Mouse (Mus musculus) gastrocnemius, adult 18-20 months (tissue): ENCODE results near the gene Gm20431. TPM values are rescaled to one million over a fixed set of nuclear protein-coding genes. Genes with fewer than 3 reads are reported as not detected.

Experiments
- DNase-seq: peaks from one replicate; pipeline ENCODE4 v3.0.0; 2021; ENCODE audit warnings: low spot score
- long read RNA-seq, 2 experiments: library from polyadenylated mRNA; stranded (forward); transcript quantifications; one replicate each; pipeline ENCODE4 v2.0.0; 2021
- total RNA-seq, 2 experiments: library from RNA; stranded (reverse); gene quantifications; 2 replicates each; pipeline ENCODE4 v1.2.3; 2021

The Gm20431 gene
- 1 to 10 TPM; 8.0 to 9.4 TPM for total RNA-seq
- long read RNA-seq, experiment 1, result 0 reads
- long read RNA-seq, experiment 2, partial matches to known transcripts, result 4 of 8 reads
- long read RNA-seq, experiment 2, other reads (novel, unspliced or antisense), result 4 of 8 reads

DNA sequence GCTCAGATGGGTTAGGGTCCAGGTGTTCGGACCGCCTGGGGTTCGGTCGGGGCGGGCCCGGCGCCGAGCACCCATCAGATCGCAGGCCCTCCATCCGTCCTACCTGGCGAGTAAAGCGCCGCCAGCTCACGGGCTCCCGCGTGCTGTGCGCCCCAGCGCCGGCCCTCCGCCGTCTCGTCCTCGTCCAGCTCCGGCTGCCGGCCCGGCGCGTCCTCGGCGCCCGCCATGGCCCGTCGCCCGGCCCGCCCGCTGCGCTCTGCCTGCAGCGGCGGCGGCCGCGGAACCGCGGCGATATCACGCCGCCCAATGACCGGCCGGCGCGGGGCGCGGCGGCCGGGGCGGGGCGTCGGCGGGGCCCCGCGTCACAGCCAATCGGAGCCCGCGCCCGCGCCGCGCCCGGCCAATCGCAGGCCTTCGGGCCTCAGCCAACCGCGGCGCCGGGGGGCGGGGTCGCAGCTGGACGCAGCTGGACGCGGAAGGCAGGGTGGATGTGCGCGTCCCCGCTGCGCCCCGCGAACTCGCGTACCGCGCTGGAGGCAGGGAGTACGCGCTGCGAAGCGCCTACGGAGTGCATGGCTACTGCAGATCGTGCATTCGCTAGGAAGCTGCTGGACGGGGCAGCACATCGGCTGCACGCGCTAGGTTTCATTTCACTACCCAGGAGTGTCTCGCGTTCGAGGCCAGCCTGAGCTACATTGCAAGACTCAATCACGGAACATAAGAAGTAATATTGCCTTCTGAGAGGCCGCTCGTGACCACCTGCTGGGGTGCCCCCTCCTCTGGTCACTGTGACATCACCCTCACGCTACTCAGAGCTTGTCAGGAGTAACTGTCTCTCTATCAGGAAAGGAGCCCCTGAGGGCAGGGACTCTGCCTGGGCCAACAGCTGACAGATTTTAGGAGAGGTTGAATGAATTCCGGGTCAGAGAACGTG, at the start of gene Gm20431:
Gene Gm20431 (minus strand): TSS at position 227 of the 934 bp plus-strand sequence.
- peak; percentile 92 for DNase-seq

DNA sequence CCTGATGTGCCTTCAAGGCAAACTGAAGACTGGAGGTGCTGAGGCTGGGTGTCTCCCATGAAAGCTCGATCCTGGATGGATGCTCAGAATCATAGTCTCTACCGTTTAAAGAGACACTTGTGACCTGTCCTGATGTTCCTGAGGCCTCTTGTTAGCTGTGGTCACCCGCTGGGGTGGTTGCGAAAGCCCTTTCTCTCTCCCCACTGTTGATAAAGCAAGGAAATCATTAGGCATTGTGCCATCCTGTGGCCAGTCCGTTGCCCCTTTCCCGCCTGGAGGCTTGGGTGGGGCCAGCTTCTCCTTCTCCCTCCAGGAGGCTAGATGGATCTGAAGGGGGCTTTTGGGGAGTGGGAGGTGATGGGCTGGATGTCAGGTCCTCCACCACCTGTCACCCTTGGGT, 49.3 kb upstream of the Gm20431 start:
- no peak for DNase-seq

DNA sequence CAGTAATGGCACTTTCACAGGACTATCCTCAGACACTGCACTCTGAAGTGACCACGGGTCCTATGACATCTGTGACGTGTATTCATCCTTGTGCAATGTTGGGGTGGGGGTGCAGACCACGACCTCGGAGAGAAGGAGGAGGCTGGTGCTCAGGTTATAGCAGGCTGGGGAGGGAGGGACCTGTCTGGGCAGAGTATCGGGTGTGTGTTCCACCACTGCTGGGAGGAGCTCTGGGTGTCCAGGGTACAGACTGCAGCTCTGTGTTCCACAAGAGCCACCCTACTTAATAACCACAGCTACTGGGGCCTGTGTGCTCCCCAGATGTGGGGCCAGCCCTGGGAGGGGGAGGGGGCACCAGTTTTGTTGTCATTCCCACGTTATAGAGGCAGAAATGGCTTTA, 48.7 kb upstream of the Gm20431 start:
- no peak for DNase-seq

DNA sequence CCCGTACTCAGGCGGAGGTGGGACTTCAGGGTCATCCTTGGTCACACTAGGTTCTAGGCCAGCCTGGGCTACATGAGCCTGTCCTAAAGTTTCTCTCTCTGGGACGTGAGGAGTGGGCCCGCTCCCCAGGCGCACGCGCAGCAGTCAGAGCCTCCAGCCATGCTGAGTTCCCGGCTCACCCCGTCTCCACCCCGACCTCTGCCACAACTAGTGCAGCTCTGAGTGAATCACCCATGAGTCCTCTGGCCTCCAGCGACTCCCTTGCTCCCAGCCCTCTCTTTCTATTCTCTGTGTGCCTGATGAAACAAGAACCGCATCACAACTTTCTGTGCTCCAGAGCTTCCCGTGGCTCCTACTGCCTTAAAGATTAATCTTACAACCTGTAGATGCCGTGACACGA, 47.1 kb upstream of the Gm20431 start:
- no peak for DNase-seq

DNA sequence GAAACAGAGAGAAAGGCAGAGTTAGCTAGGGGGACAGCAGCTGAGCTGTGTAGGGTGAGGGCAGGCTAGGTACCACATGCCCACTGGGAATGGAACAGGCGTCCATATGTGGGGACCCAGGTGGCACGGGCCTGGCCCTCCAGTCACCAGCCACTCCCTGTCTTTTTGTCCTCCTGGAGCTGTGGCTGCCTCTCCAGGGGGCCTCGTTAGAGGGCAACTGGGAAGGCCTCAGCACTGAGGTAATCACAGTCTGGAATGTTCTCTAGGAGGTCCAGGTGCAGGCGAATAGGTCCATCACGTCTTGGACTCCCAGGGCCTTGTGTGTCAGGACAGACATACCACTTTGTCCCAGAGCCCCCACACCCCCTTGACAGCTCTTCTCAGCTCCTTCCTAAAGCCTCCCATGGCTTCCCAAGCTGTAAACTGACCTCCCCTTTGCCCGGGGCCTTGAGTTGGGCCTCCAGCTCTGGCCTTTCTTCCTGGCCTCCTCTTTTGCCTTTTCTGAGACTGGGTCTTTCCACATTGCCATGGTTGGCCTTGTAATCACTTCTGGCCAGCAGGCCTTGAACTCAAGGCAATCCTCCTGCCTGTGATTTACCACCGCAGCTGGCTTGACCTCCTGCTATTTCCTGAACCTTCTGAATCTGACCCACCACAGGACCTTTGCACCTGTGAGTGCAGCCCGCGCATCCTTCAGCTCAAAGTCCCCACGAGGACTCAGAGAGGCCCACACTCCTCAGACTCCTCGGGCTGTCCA, 45.1 kb upstream of the Gm20431 start:
- no peak for DNase-seq

DNA sequence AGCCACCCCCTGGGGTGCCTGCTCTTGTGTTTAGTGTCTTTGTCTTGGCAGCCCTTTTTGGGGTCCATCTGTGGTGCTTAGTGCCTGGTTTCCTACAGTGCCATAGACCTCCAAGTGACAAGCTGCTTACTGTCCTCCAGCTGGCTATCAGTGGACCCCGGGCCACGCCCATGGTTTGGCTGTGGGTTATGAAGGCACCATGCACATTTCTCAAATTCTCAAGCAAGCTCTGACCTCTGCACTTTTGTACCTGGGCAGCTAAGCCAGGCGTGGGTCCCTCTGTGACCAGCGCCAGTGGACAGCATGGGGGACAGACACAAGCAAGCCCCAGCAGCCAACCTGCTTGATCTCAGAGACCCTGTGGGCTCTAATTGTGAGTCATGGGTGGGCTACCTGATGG, 43.1 kb upstream of the Gm20431 start:
- DNase-seq, result no peak

DNA sequence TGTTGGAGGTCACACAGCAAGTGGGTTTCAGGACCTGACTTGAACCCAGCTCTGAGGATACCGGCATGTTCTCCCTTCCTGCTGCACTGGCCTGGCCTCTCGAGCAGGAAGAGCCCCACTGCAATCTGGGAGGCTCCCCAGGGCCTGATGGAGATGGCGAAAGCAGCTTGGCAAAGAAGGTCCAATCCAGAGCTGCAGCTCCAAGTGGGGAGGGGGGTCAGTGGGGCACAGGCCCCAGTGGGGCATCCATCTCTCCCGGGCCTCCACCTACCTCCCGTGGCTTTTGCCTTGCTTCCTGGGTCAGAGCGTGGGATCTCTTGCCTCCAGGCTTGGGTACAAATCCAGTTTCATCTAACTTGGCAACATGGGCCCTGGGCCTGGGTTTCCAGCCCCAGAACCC, 40.8 kb upstream of the Gm20431 start:
- DNase-seq, result no peak

DNA sequence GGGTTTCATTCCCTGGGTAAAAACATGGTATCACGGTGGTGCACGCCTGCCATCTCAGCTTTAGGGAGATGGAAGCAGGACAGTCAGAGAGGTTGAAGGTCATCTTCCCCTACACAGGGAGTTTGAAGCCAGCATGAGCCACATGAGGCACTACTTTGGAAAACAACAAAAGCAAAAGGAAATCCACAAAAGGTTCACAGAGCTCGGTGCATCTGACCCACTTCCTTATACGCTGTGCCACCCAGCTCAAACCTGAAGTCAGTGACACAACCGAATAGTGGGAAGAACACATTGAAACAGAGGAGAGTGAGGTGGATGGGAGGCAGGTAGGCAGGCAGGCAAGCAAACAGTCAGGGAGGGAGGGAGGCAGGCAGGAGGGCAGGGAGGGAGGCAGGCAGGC, 40.2 kb upstream of the Gm20431 start:
- DNase-seq, result no peak

DNA sequence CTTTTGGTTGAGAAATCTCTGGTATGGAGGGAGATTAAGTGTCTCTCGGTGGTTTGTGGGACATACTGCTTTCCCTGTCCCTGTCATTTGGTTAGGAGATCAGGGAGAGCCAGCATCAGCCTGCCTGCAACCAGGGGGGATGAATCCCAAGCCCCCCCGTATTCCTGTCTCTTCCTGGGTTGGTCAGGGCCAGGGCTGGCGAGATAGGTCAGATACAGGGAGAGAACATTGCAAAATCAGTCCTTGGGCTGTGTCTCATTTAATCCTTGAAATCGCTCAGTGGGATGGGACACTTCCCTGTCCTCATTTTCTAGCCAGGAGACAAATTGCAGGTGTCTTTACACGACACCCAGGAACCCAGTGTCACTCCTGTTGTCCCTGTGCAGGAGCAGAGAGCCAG, 38.7 kb upstream of the Gm20431 start:
- DNase-seq, result no peak

DNA sequence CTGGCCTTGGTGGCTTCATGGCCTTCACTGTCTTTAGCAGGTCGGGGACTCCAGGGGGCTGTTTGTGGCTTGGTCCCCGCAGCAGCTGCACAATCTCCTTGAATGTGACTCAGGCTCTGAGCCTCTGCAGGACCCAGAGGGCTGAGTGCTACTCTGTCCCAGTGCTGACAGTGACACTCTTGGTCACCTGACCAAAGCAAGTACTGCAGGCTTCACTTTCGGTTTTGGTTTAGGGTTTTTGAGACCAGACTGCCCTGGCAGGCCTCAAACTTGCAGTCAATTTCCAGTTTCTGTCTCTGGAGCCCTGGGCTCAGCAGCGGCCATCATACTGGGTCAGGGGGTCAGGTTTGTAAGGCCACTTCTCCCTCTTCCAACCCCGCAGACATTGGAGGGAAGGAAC, 36.6 kb upstream of the Gm20431 start:
- peak; percentile 71 for DNase-seq

DNA sequence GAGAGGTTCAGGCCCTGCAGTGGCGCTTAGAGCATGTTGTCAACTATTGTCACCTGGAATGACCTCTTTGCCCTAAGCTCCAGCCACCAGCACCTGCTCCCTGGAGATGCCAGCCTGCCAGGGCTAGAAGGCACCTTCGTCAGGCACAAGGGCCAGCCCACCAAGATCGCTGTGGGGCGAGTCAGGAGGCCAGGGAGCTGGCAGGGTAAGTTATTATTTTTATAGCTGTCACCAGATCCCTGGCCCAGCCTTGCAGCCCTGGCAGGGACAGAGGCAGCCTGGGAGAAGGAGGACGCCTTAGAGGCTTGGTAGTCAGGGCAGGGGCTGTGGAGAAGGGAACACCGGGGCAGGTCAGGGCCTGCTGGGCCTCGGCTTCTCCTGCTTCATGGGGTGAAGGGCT, 34.8 kb upstream of the Gm20431 start:
- peak; percentile 88 for DNase-seq

DNA sequence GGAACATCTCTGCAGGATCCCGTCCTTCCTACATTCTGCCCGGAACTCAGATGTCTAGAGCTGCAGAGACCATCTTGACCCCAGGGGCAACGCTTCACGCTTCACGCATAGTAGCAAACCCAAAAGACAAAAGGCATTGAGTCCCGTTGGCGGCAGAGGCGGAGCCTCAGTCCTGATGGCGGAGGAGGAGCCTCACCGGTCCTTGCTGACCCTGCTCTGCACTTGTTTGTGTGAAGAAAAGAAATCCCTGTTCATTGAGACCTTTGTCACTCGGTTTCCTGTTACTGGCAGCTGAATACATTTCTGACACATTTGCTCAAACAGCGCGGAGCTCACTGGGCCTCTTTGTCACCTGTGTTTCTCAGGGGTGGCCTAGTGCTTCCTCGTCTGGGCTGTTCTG, 34.2 kb upstream of the Gm20431 start:
- DNase-seq, result no peak

DNA sequence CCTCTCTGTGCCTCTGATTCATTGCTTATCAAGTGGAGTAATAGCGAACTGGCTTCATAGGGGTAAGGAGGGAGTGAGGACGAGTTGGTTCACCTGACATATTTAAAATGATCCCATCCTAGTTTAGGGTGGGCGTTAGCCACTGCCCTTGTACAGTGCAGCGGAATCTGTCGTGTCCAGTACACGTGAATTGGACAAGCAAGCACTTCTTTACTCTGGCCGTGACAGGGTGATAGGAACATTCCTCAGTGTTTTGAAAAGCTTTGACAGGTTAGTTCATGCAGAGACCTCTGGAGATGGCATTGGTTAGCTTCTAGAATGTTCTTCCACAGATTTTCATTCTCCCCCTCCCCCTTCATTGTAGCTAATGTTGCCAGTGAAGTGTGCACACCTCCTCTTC, 33.7 kb upstream of the Gm20431 start:
- DNase-seq, result no peak

DNA sequence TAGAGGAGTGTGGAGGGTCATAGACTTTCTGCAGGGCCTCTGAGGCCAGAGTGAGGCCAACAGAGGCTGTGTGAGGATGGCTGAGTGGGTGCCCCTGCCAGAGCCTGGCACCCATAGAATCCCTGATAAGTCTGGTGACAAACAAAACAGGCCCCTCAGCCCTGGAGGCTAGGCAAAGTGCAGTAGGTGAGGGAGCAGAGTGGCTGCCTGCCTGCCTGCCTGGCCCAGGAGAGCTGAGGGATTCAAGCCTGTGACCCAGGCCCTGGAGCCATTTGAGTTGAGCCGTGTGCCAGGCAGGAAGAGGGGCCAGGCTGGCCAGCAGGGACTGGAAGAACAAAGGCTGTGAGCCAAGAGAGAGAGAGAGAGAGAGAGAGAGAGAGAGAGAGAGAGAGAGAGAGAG, 32.9 kb upstream of the Gm20431 start:
- no peak for DNase-seq

DNA sequence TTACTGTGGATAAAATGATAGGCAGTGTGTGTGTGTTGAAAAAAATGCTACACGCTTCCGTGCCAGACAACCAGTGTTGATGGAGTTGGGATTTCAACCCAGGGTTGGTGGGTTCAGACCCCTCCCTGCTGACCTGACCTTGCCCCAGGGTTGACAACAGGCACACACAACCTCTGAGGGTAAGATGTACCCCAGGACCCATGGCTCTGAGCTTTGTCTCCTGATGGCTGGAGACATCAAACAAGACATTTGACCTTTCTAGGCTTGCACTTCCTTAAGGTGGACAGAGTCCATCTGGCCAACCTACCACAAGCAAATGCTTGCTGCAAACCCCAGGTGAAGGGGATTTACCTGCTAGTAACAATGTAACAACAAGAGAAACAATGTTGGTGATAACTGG, 32.2 kb upstream of the Gm20431 start:
- no peak for DNase-seq

DNA sequence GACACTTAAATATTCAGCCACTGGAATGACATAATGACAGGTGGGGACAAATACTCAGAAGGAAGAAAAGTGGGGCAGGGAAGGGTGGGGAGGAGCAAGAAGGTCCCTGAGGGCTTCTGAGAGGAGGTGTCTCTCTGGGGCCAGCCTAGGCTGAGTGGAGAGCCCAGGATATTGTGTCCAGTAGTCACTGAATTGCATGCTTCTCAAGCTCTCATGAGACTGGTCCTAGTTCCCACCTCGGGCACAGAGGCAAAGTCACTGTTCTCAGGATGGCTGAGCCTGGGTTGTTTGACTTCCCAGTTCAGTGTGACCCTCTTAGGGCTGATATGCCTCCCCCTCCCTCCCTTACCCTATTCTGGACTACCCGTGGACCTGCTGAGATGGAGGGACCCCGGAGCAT, 31.5 kb upstream of the Gm20431 start:
- no peak for DNase-seq

DNA sequence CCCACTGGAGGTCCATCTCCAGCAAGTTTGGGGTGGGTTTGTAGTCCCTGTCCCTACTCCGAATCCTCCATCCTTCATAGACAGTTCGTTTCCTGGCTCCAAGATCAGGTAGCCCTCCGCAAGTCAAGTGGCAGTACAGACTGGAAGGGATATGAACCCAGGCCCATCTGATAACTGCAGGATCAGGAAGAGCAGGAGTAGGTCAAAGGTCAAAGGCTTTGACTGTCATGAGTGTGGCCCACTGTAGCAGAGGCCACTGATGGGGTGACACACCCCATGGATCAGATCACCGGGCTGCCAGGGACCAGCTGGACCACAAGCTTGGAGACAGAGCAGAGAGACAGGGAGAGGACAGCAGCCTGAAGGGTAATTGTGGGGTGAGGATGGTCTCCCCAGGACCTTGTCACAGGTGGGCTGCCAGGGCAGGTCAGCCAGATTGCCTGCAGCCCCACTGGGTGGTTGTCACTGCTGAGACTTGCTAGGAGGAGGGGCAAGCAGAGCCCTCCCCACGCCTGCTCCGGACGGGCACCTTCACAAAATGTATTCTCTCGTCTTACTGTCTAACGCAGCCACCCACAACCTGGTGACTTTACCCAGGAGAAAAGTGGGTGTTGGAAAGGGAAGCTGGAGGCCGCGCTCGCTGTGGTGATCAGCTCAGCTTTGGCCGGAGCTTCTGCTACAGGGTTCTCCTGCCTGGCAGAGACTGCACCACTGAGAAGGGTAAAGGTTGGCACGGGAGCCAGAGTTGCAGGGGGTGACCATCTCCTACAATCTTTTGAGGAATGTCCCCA, 30.8 kb upstream of the Gm20431 start:
- DNase-seq, result peak; percentile 27

DNA sequence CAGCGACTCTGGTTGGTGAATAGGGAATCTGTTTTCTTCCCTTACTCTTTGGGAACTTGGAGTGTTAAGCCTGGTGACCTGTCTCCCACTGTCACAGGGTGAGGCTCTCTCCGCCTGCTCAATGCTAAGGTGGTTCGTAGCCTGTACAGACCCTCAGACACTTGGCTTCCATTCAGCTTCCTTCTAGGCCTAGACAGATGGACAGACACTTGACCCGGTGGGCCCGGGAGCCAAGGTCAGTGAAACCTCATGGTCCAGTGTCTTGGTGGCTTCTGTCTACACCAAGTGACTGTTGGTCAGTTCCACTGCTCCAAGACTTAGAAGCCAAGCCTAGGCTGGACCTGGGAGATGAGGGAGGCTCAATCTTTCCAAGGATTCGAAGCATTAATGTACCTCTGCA, 30.1 kb upstream of the Gm20431 start:
- DNase-seq, result peak; percentile 49

DNA sequence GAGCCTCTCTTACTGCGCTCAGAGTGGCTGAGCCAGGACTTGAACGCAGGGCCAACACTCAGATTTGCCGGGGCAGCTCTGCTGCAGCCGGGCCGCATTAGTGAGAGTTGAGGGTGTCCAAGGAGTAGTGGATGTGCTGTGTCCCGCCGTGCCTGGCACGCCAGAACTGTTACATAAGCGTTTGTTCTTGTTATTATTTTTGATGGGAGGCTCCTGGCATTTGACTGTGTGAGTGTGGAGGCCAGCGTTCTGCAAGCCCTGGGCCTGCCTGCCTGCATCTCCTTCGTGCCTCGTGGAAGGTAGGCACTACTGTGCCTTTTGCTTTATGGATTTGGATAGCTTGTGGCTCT, 29.6 kb upstream of the Gm20431 start:
- peak; percentile 79 for DNase-seq

DNA sequence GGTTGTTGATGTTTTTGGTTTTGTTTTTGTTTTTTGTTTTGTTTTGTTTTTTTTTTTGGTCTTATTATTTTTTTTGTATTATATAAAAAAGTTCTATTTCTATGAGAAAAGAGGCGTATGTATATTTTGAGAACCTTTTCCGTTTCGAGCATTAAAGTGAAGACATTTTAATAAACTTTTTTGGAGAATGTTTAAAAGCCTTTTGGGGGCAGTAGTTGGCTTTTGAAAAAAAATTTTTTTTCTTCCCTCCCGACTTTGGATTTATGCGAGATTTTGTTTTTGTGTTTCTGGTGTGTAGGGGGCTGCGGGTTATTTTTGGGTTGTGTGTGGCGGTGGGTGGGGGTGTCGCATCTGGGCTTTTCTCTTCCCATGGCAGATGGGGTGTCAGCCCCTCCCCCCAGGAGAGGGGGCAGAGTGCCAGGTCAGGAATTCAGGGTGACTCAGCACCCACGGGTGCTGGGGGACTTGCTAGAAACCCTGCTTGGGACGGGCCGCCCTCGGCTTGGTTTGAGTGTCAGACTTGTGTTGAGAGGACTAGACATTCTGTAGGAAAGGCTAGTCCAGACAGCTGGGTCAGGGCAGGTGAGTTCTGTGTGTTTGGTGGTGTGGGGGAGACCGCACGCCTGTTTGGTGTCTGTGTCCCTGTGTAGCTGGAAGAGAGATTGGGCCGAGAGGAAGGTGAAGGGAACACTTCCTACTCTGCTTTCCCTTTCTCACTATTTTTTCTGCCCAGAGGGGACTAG, 29.1 kb upstream of the Gm20431 start:
- DNase-seq, result peak; percentile 84
